Mouse (Mus musculus): ENCODE results near the gene Camk1d. TPM values are rescaled to one million over a fixed set of nuclear protein-coding genes. Genes with fewer than 3 reads are reported as not detected.

The Camk1d gene
- polyA plus RNA-seq, 1 experiment from 2014 or later, result 3.8 TPM

DNA sequence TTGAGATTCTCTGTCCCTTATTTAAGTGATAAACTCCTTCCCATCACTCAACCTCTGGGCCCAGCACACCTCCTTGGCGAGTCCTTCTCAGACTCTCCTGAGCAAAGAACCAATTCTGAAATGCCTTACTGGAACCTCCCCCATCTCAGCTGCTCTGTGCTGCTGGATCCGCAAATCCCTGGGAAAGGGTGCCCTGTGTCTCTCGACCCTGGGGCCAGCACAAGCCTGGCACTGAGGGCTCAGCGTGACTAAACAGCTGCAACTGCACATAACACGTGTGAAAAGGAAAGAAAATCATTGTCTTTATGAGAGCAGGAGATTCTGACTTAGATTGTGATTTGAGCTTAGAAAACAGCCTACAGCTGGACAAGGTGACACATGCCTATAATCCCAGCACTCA lies 52.4 kb downstream of the Camk1d start:
- no peak overlapping the region for H3K4me3 ChIP-seq (ENCODE audit: low read depth, low read length)
- no peaks in the 10 kb centered on the region for H3K9me3 ChIP-seq (replicated peaks; ENCODE audit: control insufficient read depth, low read length)
- ATAC-seq (no peak), DNase-seq (ENCODE audit: low spot score) (no peak)
- no peak overlapping the region for H3K4me2 ChIP-seq (ENCODE audit: low read length)
- 76% methylated on average over 5 of the region's 5 CpGs for WGBS
- no peaks in the 10 kb centered on the region for H3K27me3 ChIP-seq (replicated peaks; ENCODE audit: control insufficient read depth, insufficient read depth, low read length)
- no peak overlapping the region for H3K27ac ChIP-seq (ENCODE audit: low read depth, low read length)
- H3K9ac ChIP-seq (ENCODE audit: low read length), result no peak overlapping the region
- H3K4me1 ChIP-seq (ENCODE audit: control insufficient read depth, insufficient read depth, low read length), result no peaks in the 10 kb centered on the region
- no peaks in the 10 kb centered on the region for H3K36me3 ChIP-seq (ENCODE audit: control insufficient read depth, insufficient read depth, low read length)

GRCm38 (mm10) chr2:5658000-5658399 lies 56.3 kb downstream of the Camk1d start:
- no peak overlapping the region for H3K4me3 ChIP-seq (ENCODE audit: low read depth, low read length)
- no peaks in the 10 kb centered on the region for H3K27me3 ChIP-seq (replicated peaks; ENCODE audit: control insufficient read depth, insufficient read depth, low read length)
- DNase-seq (ENCODE audit: low spot score), result no peak
- no peaks in the 10 kb centered on the region for H3K9me3 ChIP-seq (replicated peaks; ENCODE audit: control insufficient read depth, low read length)
- H3K27ac ChIP-seq (ENCODE audit: low read depth, low read length), result no peak overlapping the region
- WGBS, result 89% methylated on average over 3 of the region's 3 CpGs
- no peaks in the 10 kb centered on the region for H3K4me1 ChIP-seq (ENCODE audit: control insufficient read depth, insufficient read depth, low read length)
- no peak for ATAC-seq
- no peak overlapping the region for H3K9ac ChIP-seq (ENCODE audit: low read length)
- H3K36me3 ChIP-seq (ENCODE audit: control insufficient read depth, insufficient read depth, low read length), result no peaks in the 10 kb centered on the region
- no peak overlapping the region for H3K4me2 ChIP-seq (ENCODE audit: low read length)

GRCm38 (mm10) chr2:5656326-5656725 lies 58.0 kb downstream of the Camk1d start:
- 79% methylated on average over 3 of the region's 3 CpGs for WGBS
- DNase-seq (ENCODE audit: low spot score), result no peak
- Histone ChIP-seq H3K27me3 (replicated peaks; ENCODE audit: control insufficient read depth, insufficient read depth, low read length) (no peaks in the 10 kb centered on the region), H3K27ac (ENCODE audit: low read depth, low read length) (no peak overlapping the region), H3K9ac (ENCODE audit: low read length) (no peak overlapping the region), H3K4me1 (ENCODE audit: control insufficient read depth, insufficient read depth, low read length) (no peaks in the 10 kb centered on the region), H3K36me3 (ENCODE audit: control insufficient read depth, insufficient read depth, low read length) (no peaks in the 10 kb centered on the region), H3K4me3 (ENCODE audit: low read depth, low read length) (no peak overlapping the region), H3K4me2 (ENCODE audit: low read length) (no peak overlapping the region), H3K9me3 (replicated peaks; ENCODE audit: control insufficient read depth, low read length) (no peaks in the 10 kb centered on the region)
- ATAC-seq, result no peak

- H3K4me2 ChIP-seq (ENCODE audit: low read length), result no peak overlapping the region
- WGBS, result 89% methylated on average over 6 of the region's 6 CpGs
- H3K27ac ChIP-seq (ENCODE audit: low read depth, low read length), result no peak overlapping the region
- H3K27me3 ChIP-seq (replicated peaks; ENCODE audit: control insufficient read depth, insufficient read depth, low read length), result no peaks in the 10 kb centered on the region
- H3K36me3 ChIP-seq (ENCODE audit: control insufficient read depth, insufficient read depth, low read length), result no peaks in the 10 kb centered on the region
- ATAC-seq (no peak), DNase-seq (ENCODE audit: low spot score) (no peak)
- no peaks in the 10 kb centered on the region for H3K9me3 ChIP-seq (replicated peaks; ENCODE audit: control insufficient read depth, low read length)
- H3K9ac ChIP-seq (ENCODE audit: low read length), result no peak overlapping the region
- H3K4me1 ChIP-seq (ENCODE audit: control insufficient read depth, insufficient read depth, low read length), result no peaks in the 10 kb centered on the region
- H3K4me3 ChIP-seq (ENCODE audit: low read depth, low read length), result no peak overlapping the region
Observed at GRCm38 (mm10) chr2:5652071-5652470, 62.2 kb downstream of the Camk1d start.

DNA sequence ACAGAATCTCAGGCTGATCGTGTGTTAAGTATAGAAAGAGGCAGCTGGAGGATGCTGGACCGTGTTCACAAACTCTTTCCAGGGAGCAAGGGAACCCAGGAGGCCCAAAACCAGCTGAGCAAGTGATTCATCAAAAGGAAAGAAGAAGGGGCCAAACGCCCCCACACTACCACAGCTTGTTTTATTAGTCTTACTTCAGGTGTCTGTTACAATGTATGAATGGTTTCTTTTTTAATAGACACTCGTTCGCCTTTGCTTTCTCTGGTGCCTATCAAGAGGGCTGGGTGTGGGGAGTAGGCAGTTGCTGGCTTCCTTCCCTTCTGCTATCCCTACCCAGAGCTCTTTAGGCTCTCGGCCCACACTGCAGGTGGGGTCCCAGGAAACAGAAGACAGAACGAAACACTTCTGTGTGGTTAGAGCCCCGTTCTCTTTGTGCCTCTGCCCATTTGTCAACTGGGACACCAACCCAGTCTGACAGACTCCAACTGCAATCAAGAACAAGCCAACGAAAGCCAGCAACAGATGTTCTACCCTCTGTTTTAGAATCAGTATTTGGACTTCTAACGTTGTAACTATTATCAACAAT lies 62.9 kb downstream of the Camk1d start:
- H3K4me2 ChIP-seq (ENCODE audit: low read length), result no peak overlapping the region
- H3K27me3 ChIP-seq (replicated peaks; ENCODE audit: control insufficient read depth, insufficient read depth, low read length), result no peaks in the 10 kb centered on the region
- WGBS, result 89% methylated on average over 10 of the region's 10 CpGs
- no peak overlapping the region for H3K4me3 ChIP-seq (ENCODE audit: low read depth, low read length)
- no peak overlapping the region for H3K9ac ChIP-seq (ENCODE audit: low read length)
- no peak for ATAC-seq
- H3K4me1 ChIP-seq (ENCODE audit: control insufficient read depth, insufficient read depth, low read length), result no peaks in the 10 kb centered on the region
- no peaks in the 10 kb centered on the region for H3K36me3 ChIP-seq (ENCODE audit: control insufficient read depth, insufficient read depth, low read length)
- H3K9me3 ChIP-seq (replicated peaks; ENCODE audit: control insufficient read depth, low read length), result no peaks in the 10 kb centered on the region
- H3K27ac ChIP-seq (ENCODE audit: low read depth, low read length), result no peak overlapping the region
- no peak for DNase-seq (ENCODE audit: low spot score)

- ATAC-seq (no peak), DNase-seq (ENCODE audit: low spot score) (no peak)
- no peaks in the 10 kb centered on the region for H3K36me3 ChIP-seq (ENCODE audit: control insufficient read depth, insufficient read depth, low read length)
- H3K27me3 ChIP-seq (replicated peaks; ENCODE audit: control insufficient read depth, insufficient read depth, low read length), result no peaks in the 10 kb centered on the region
- no peak overlapping the region for H3K4me2 ChIP-seq (ENCODE audit: low read length)
- WGBS, result 88% methylated on average over 5 of the region's 5 CpGs
- no peak overlapping the region for H3K9ac ChIP-seq (ENCODE audit: low read length)
- H3K9me3 ChIP-seq (replicated peaks; ENCODE audit: control insufficient read depth, low read length), result no peaks in the 10 kb centered on the region
- no peak overlapping the region for H3K27ac ChIP-seq (ENCODE audit: low read depth, low read length)
- no peak overlapping the region for H3K4me3 ChIP-seq (ENCODE audit: low read depth, low read length)
- H3K4me1 ChIP-seq (ENCODE audit: control insufficient read depth, insufficient read depth, low read length), result no peaks in the 10 kb centered on the region
Observed at GRCm38 (mm10) chr2:5649226-5649625, 65.1 kb downstream of the Camk1d start.

DNA sequence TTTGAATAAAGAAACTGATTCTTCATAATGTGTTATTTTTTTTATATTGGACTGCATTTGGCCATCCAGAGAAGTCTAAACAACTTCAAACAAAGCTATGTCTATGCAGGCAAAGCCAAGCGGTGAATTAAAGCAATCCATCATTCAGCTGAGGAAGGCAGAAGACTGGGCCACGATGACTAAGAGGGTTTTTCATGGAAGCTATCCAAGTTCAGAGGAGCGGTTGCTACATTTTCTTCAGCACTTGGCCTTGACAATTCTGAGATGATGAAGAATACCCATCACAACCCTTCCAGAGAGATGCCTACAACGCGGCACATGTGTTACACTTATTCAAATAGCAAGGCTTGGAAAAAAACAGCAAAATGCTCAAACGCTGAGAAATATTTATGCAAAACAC lies 65.6 kb downstream of the Camk1d start:
- Histone ChIP-seq H3K9ac (ENCODE audit: low read length) (no peak overlapping the region), H3K4me2 (ENCODE audit: low read length) (no peak overlapping the region), H3K4me1 (ENCODE audit: control insufficient read depth, insufficient read depth, low read length) (no peaks in the 10 kb centered on the region), H3K36me3 (ENCODE audit: control insufficient read depth, insufficient read depth, low read length) (no peaks in the 10 kb centered on the region), H3K27ac (ENCODE audit: low read depth, low read length) (no peak overlapping the region), H3K4me3 (ENCODE audit: low read depth, low read length) (no peak overlapping the region), H3K9me3 (replicated peaks; ENCODE audit: control insufficient read depth, low read length) (no peaks in the 10 kb centered on the region), H3K27me3 (replicated peaks; ENCODE audit: control insufficient read depth, insufficient read depth, low read length) (no peaks in the 10 kb centered on the region)
- no peak for DNase-seq (ENCODE audit: low spot score)
- ATAC-seq, result no peak
- 80% methylated on average over 6 of the region's 6 CpGs for WGBS

- Histone ChIP-seq H3K27ac (ENCODE audit: low read depth, low read length) (no peak overlapping the region), H3K4me2 (ENCODE audit: low read length) (no peak overlapping the region), H3K36me3 (ENCODE audit: control insufficient read depth, insufficient read depth, low read length) (no peaks in the 10 kb centered on the region), H3K27me3 (replicated peaks; ENCODE audit: control insufficient read depth, insufficient read depth, low read length) (no peaks in the 10 kb centered on the region), H3K4me3 (ENCODE audit: low read depth, low read length) (no peak overlapping the region), H3K4me1 (ENCODE audit: control insufficient read depth, insufficient read depth, low read length) (no peaks in the 10 kb centered on the region), H3K9ac (ENCODE audit: low read length) (no peak overlapping the region), H3K9me3 (replicated peaks; ENCODE audit: control insufficient read depth, low read length) (no peaks in the 10 kb centered on the region)
- WGBS, result 87% methylated on average over 5 of the region's 5 CpGs
- DNase-seq (ENCODE audit: low spot score) (no peak), ATAC-seq (no peak)
Observed at GRCm38 (mm10) chr2:5646322-5646721, 68.0 kb downstream of the Camk1d start.

GRCm38 (mm10) chr2:5645584-5645983 lies 68.7 kb downstream of the Camk1d start:
- no peak overlapping the region for H3K4me3 ChIP-seq (ENCODE audit: low read depth, low read length)
- no peak overlapping the region for H3K9ac ChIP-seq (ENCODE audit: low read length)
- 74% methylated on average over 2 of the region's 2 CpGs for WGBS
- H3K4me1 ChIP-seq (ENCODE audit: control insufficient read depth, insufficient read depth, low read length), result no peaks in the 10 kb centered on the region
- no peak overlapping the region for H3K27ac ChIP-seq (ENCODE audit: low read depth, low read length)
- H3K36me3 ChIP-seq (ENCODE audit: control insufficient read depth, insufficient read depth, low read length), result no peaks in the 10 kb centered on the region
- H3K27me3 ChIP-seq (replicated peaks; ENCODE audit: control insufficient read depth, insufficient read depth, low read length), result no peaks in the 10 kb centered on the region
- no peaks in the 10 kb centered on the region for H3K9me3 ChIP-seq (replicated peaks; ENCODE audit: control insufficient read depth, low read length)
- no peak overlapping the region for H3K4me2 ChIP-seq (ENCODE audit: low read length)
- no peak for ATAC-seq
- no peak for DNase-seq (ENCODE audit: low spot score)

Measured in forebrain, embryonic 14.5 days (tissue).